ENCODE assay signal across 1 mouse cellular context in the genomic region with DNA sequence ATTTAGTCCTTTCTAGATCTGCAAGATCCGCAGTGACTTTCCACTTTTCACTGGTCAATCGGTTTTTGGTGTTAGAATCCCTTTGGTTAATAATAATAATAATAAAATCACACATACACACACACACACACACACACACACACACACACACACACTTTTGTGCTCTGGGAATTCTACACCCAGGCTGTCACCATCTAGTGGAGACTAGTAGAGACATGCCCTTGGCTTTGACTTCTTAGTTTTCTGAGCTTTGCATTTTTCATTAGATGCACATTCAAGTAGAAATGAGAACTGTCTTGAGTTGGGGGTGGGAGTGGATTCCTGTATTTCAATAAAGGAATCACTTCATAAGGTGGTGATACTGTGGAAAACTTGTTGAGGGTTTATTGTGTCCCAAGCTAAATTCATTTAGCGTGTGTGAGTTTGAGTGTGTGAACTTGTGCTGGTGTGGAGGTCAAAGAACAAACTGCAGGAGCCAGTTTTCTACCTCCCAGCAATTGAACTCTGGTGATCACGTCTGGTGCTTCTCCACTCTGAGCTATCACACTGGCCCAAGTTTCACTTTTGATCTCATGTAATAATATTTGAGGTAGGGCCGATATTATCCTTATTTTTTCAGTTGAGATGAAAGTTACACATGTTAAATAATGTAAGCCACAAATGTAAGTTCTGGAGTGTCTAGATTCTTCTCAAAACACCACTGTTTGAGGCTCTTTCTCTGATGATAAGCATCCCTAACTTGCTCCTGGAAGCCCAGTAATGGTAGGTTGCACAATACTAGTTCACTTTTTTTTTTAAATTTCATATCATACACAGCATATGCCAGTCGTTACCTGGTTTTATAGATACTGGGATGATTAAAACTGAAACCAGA.
TF ChIP-seq lines count a peak whose summit lies in the region.

No protein-coding gene starts in this region.

TF ChIP-seq in MEL, 35 proteins besides CTCF, POLR2A, EP300 and RAD21 (continued from another document):
- TF ChIP-seq ZNF384 (IDR thresholded peaks at IDR 0.05; ENCODE audit: low read depth, low read length) (peak; percentile 97), HCFC1 (IDR thresholded peaks at IDR 0.05; ENCODE audit: low read depth, low read length) (peak; percentile 36; the same call in 1 of the 2 replicates)
